Mouse (Mus musculus): ENCODE results near the gene Asrgl1. TPM values are rescaled to one million over a fixed set of nuclear protein-coding genes. Genes with fewer than 3 reads are reported as not detected.

The Asrgl1 gene
- total and polyA plus RNA-seq, 2 experiments = 1.7 to 7.6 TPM

DNA sequence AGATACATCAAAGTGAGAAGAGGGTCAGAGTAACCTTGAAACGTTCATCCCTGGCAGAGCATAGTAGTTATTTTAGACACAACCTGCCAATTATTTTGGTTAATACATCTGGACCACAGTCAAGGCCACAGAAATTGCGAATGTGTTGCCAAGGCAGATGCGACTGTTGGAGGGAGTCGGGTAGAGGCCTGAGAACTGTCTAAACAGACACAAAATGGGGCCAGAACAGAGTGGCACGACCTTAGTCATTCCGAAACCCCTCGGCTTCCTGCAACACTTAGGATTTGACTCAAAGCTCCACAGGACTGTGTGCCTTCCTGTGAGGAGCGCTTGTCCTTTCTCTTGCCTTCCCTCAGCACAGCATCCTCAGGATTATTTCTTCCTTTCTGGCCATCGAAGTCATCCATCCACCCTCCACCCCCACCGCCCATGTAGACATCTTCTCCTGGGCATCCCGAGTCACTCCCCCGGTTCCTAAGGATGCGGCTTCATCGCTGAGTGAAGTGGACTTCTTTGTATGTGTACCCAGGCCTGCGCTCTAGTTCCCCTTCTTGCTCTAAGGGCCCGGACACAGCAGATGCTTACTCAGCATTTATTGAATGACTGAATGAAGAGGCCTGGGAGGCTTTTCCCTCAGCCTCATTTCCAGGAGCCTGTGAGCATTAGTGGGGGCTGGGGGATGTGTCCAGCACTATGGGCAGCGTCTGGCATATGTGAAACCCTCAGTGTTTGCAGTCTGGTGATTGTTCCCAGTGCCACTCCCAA lies 35.0 kb downstream of the Asrgl1 start:
- peaks cover 4% of the 10 kb centered on the region; the same call in 1 of the 2 replicates for H3K4me1 ChIP-seq (ENCODE audit: control insufficient read depth, insufficient read depth, low read length)
- H3K36me3 ChIP-seq (ENCODE audit: control insufficient read depth, insufficient read depth, low read length) = no peaks in the 10 kb centered on the region
- no peak for TF ChIP-seq POLR2A (IDR thresholded peaks at IDR 0.05; ENCODE audit: extremely low read depth, insufficient read depth, low read length)
- TF ChIP-seq CTCF (IDR thresholded peaks at IDR 0.05; ENCODE audit: low read depth, low read length) = no peak
- WGBS = 69% methylated on average over 17 of the region's 17 CpGs
- no peak overlapping the region for H3K4me3 ChIP-seq (ENCODE audit: insufficient read depth, low read depth, low read length)
- no peak overlapping the region for H3K9ac ChIP-seq (ENCODE audit: low read depth, low read length)
- H3K79me2 ChIP-seq (ENCODE audit: control insufficient read depth, insufficient read depth, low read length) = no peaks in the 10 kb centered on the region
- H3K27ac ChIP-seq (replicated peaks; ENCODE audit: insufficient read depth, low read depth, low read length) = no peak overlapping the region
- peak; percentile 69 for DNase-seq (ENCODE audit: extremely low read depth, low read depth, low spot score)
- no peaks in the 10 kb centered on the region for H3K27me3 ChIP-seq (ENCODE audit: control insufficient read depth, insufficient read depth, low read length)

DNA sequence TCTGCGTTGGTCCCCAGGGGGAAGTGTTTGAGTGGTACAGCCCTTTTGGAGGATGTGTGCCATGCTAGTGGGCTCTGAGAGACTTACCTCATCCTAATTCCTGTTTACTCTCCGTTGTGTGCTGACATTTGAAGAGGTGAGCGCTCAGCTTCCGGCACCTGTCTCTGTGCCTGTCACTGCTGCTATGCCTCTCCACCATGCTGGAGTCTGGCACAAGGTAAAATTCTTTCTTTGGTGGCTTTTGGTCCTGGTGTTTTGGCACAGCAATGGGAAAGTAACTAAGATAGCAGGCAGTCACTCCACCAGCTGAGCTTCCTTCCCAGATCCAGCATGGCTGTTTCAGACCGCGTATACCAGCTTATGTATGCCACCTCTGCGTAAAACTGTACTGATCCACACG lies 35.7 kb downstream of the Asrgl1 start:
- no peaks in the 10 kb centered on the region for H3K79me2 ChIP-seq (ENCODE audit: control insufficient read depth, insufficient read depth, low read length)
- no peaks in the 10 kb centered on the region for H3K36me3 ChIP-seq (ENCODE audit: control insufficient read depth, insufficient read depth, low read length)
- WGBS = 91% methylated on average over 8 of the region's 8 CpGs
- no peak for DNase-seq (ENCODE audit: extremely low read depth, low read depth, low spot score)
- H3K4me1 ChIP-seq (ENCODE audit: control insufficient read depth, insufficient read depth, low read length) = peaks cover 6% of the 10 kb centered on the region; the same call in 1 of the 2 replicates
- H3K4me3 ChIP-seq (ENCODE audit: insufficient read depth, low read depth, low read length) = no peak overlapping the region
- H3K27me3 ChIP-seq (ENCODE audit: control insufficient read depth, insufficient read depth, low read length) = no peaks in the 10 kb centered on the region
- no peak overlapping the region for H3K27ac ChIP-seq (replicated peaks; ENCODE audit: insufficient read depth, low read depth, low read length)
- TF ChIP-seq POLR2A (IDR thresholded peaks at IDR 0.05; ENCODE audit: extremely low read depth, insufficient read depth, low read length) (no peak), CTCF (IDR thresholded peaks at IDR 0.05; ENCODE audit: low read depth, low read length) (no peak)
- no peak overlapping the region for H3K9ac ChIP-seq (ENCODE audit: low read depth, low read length)

DNA sequence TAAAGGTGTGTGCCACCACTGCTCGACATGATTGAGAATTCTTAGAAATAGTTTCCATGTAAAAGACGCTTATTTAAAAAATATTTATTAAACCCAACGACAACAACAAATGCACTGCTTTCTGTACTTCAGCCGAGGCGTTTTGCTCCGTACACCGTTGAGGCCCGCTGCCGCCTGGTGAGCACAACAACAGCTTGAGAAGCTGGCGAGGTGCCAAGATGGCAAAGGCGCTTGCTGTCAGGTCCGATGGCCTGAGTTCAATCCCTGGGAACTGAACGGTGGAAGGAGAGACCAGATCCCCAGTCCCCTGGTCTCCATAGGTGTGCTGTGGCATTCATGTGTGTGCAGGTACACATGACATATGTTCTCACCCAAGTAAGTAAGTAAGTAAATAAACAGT lies 38.0 kb downstream of the Asrgl1 start:
- TF ChIP-seq POLR2A (IDR thresholded peaks at IDR 0.05; ENCODE audit: extremely low read depth, insufficient read depth, low read length) (no peak), CTCF (IDR thresholded peaks at IDR 0.05; ENCODE audit: low read depth, low read length) (no peak)

DNA sequence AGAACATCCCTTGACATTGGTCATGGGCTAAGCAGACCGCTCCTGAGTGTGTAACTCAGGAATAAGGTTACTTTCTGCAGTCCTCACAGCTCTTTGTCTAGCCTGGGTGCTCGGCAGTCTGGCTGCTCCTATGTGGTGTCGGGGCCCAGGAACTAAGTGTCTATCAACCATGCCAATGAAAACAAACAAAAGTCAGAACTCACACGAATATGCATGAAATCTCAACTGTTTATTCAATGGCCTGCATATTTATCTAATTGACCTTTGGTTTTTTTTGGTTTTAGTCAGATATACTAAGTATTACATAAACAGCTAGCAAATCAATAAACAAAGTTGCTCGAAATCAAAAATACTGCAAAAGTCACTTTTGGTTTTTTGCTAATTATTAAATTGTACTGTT lies 40.3 kb downstream of the Asrgl1 start:
- H3K27me3 ChIP-seq (ENCODE audit: control insufficient read depth, insufficient read depth, low read length) = no peaks in the 10 kb centered on the region
- no peaks in the 10 kb centered on the region for H3K36me3 ChIP-seq (ENCODE audit: control insufficient read depth, insufficient read depth, low read length)
- H3K4me1 ChIP-seq (ENCODE audit: control insufficient read depth, insufficient read depth, low read length) = peaks cover 9% of the 10 kb centered on the region
- 27% methylated on average over 5 of the region's 5 CpGs for WGBS
- TF ChIP-seq POLR2A (IDR thresholded peaks at IDR 0.05; ENCODE audit: extremely low read depth, insufficient read depth, low read length) (no peak), CTCF (IDR thresholded peaks at IDR 0.05; ENCODE audit: low read depth, low read length) (no peak)
- H3K9ac ChIP-seq (ENCODE audit: low read depth, low read length) = peak overlapping the region; percentile 18
- H3K27ac ChIP-seq (replicated peaks; ENCODE audit: insufficient read depth, low read depth, low read length) = peak overlapping the region; percentile 63
- H3K4me3 ChIP-seq (ENCODE audit: insufficient read depth, low read depth, low read length) = no peak overlapping the region
- H3K79me2 ChIP-seq (ENCODE audit: control insufficient read depth, insufficient read depth, low read length) = no peaks in the 10 kb centered on the region
- DNase-seq (ENCODE audit: extremely low read depth, low read depth, low spot score) = peak; percentile 90

More for the DNA sequence above, 38.0 kb downstream of the Asrgl1 start:
- Histone ChIP-seq H3K9ac (ENCODE audit: low read depth, low read length) (no peak overlapping the region), H3K79me2 (ENCODE audit: control insufficient read depth, insufficient read depth, low read length) (no peaks in the 10 kb centered on the region), H3K4me1 (ENCODE audit: control insufficient read depth, insufficient read depth, low read length) (peaks cover 6% of the 10 kb centered on the region; the same call in 1 of the 2 replicates), H3K27me3 (ENCODE audit: control insufficient read depth, insufficient read depth, low read length) (no peaks in the 10 kb centered on the region), H3K4me3 (ENCODE audit: insufficient read depth, low read depth, low read length) (no peak overlapping the region), H3K27ac (replicated peaks; ENCODE audit: insufficient read depth, low read depth, low read length) (no peak overlapping the region), H3K36me3 (ENCODE audit: control insufficient read depth, insufficient read depth, low read length) (no peaks in the 10 kb centered on the region)
- WGBS = 52% methylated on average over 13 of the region's 13 CpGs
- peak; percentile 46 for DNase-seq (ENCODE audit: extremely low read depth, low read depth, low spot score)

DNA sequence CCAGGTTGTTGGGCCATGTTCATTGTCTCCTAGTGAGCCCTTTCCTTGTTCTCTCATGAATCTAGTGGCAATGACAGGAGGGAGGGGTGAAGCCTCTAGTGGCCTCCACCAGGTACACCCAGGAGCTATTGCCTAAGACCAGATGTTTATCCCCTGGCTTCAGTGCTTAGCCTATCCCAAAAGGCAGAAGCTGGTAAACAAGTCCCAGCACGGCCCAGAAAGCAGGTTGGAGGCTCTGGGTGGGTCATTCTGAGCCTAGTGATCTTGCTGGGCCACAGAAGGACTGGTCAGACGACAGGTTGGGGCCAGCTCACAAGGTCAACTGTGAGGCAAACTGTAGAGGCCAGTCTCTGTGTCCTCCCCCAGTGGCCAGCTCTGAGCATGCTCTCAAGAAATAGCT lies 44.7 kb downstream of the Asrgl1 start:
- no peak overlapping the region; the same call in 1 of the 2 replicates for H3K9ac ChIP-seq (ENCODE audit: low read depth, low read length)
- TF ChIP-seq POLR2A (IDR thresholded peaks at IDR 0.05; ENCODE audit: extremely low read depth, insufficient read depth, low read length) = no peak
- peak; percentile 16; the same call in 1 of the 2 replicates for TF ChIP-seq CTCF (IDR thresholded peaks at IDR 0.05; ENCODE audit: low read depth, low read length)
- no peaks in the 10 kb centered on the region for H3K27me3 ChIP-seq (ENCODE audit: control insufficient read depth, insufficient read depth, low read length)
- DNase-seq (ENCODE audit: extremely low read depth, low read depth, low spot score) = peak; percentile 92
- no peak overlapping the region for H3K4me3 ChIP-seq (ENCODE audit: insufficient read depth, low read depth, low read length)
- H3K79me2 ChIP-seq (ENCODE audit: control insufficient read depth, insufficient read depth, low read length) = no peaks in the 10 kb centered on the region
- no peaks in the 10 kb centered on the region for H3K36me3 ChIP-seq (ENCODE audit: control insufficient read depth, insufficient read depth, low read length)
- peak overlapping the region; percentile 69 for H3K27ac ChIP-seq (replicated peaks; ENCODE audit: insufficient read depth, low read depth, low read length)
- H3K4me1 ChIP-seq (ENCODE audit: control insufficient read depth, insufficient read depth, low read length) = peaks cover 5% of the 10 kb centered on the region
- WGBS = 12% methylated on average over 2 of the region's 2 CpGs

DNA sequence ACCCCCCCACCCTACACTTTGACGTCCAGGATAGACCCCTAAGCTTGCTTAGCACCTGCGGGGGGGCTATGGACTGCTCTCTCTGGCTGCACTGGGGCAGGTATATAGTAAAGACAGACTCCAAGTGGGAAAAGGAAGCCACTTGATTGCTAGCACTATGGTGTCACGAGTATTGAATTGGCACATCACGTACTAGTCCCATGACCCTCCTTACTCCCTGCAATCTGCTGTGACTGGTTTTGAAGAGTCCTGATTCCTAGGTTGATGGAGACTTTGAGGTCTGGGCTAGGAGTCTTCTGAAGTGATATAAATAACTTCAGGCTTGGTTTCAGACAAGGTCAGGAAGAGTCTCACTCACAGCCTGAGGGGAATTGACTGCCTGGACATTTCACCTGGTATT lies 45.2 kb downstream of the Asrgl1 start:
- H3K4me3 ChIP-seq (ENCODE audit: insufficient read depth, low read depth, low read length) = no peak overlapping the region
- WGBS = 47% methylated on average over 4 of the region's 4 CpGs
- no peaks in the 10 kb centered on the region for H3K27me3 ChIP-seq (ENCODE audit: control insufficient read depth, insufficient read depth, low read length)
- H3K4me1 ChIP-seq (ENCODE audit: control insufficient read depth, insufficient read depth, low read length) = peaks cover 5% of the 10 kb centered on the region
- no peaks in the 10 kb centered on the region for H3K36me3 ChIP-seq (ENCODE audit: control insufficient read depth, insufficient read depth, low read length)
- DNase-seq (ENCODE audit: extremely low read depth, low read depth, low spot score) = peak; percentile 53
- peak overlapping the region; percentile 27; the same call in 1 of the 2 replicates for H3K27ac ChIP-seq (replicated peaks; ENCODE audit: insufficient read depth, low read depth, low read length)
- H3K9ac ChIP-seq (ENCODE audit: low read depth, low read length) = no peak overlapping the region
- TF ChIP-seq POLR2A (IDR thresholded peaks at IDR 0.05; ENCODE audit: extremely low read depth, insufficient read depth, low read length) (no peak), CTCF (IDR thresholded peaks at IDR 0.05; ENCODE audit: low read depth, low read length) (no peak)
- no peaks in the 10 kb centered on the region for H3K79me2 ChIP-seq (ENCODE audit: control insufficient read depth, insufficient read depth, low read length)

All from liver, adult 2 months (tissue).